Mouse (Mus musculus): ENCODE results near the gene Nfkbid.
A peak's percentile ranks its signal among the peaks of the same experiment; 100 is the strongest.
"Not testable (repeated sequence)": the region's sequence is repeated elsewhere in the genome, so short reads cannot be mapped to it uniquely, and the experiment has no call there.

Gene Nfkbid

DNA sequence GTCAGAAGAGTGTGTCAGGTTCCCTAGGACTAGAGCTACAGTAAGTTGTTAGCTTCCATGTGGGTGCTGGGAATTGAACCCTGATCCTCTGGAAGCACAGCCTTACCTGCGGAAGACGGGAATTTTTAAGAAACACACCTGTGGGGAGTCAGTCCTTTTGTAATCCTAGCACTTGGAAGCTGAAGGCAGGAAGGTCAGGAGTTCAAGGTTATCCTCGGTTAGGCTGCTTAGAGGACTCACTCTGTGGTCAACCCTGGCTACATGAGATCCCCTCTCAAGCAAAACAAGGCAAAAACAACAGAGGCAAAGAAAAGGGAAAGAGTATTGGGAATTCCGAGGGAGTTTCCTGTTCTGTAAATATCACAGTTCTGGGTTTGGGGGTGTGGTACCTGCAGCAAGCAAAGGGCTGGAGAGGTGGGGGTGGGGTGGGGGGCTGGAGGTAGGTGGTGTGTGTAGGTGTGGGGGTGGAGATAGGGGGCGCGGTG is 43.3 kb downstream of the Nfkbid start:
- DNase-seq (ENCODE audit: low spot score) = no peak

DNA sequence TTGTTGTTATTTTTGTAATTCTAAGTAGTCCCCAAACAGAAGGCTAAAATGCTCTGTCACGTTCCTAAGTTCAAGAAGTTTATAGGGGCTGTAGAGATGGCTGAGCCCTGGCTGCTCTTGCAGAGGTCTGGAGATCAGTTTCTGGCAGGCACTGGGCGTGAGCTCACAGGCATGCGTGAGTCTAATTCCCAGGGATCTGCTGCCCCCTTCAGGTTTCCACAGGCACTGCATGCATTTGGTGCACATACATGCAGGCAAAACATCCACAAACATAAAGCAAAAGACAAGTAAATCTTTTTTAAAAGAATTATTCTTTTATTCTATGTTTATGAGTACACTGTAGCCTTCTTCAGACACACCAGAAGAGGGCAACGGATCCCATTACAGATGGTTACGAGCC is 50.9 kb downstream of the Nfkbid start:
- peak; percentile 61 for DNase-seq (ENCODE audit: low spot score)

DNA sequence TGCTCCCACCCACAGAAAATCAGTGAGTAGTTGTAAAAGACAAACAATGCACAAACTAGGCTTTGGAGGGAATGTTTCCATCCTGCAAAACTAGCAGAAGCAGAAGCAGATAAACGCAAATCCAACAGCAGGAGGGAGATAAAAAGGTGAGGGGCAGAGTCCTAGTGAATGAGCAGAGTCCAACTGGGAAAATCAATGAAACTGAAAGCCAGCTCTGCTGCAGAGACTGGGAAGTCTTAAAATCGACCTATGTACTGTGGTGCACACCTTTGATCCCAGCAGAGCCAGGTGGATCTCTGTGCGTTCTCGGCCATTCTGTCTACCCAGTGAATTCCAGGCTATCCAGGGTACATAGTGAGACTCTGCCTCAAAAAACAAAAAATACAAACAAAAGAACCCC is 53.5 kb downstream of the Nfkbid start:
- no peak for DNase-seq (ENCODE audit: low spot score)

DNA sequence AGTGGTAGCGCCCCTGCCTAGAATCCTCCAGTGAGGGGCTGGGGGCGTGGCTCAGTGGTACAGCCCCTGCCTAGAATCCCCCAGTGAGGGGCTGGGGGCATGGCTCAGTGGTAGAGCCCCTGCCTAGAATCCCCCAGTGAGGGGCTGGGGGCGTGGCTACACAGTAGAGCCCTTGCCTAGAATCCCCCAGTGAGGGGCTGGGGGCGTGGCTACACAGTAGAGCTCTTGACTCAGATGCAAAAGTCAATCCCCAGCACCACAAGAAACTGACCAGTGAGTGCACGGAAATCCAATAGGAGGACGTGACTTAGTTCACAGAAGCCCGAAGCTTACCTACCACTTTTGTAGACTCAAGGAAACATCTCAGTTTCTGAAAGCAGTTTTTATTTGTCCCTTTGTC is 54.6 kb downstream of the Nfkbid start:
- not testable (repeated sequence) for DNase-seq (ENCODE audit: low spot score)

DNA sequence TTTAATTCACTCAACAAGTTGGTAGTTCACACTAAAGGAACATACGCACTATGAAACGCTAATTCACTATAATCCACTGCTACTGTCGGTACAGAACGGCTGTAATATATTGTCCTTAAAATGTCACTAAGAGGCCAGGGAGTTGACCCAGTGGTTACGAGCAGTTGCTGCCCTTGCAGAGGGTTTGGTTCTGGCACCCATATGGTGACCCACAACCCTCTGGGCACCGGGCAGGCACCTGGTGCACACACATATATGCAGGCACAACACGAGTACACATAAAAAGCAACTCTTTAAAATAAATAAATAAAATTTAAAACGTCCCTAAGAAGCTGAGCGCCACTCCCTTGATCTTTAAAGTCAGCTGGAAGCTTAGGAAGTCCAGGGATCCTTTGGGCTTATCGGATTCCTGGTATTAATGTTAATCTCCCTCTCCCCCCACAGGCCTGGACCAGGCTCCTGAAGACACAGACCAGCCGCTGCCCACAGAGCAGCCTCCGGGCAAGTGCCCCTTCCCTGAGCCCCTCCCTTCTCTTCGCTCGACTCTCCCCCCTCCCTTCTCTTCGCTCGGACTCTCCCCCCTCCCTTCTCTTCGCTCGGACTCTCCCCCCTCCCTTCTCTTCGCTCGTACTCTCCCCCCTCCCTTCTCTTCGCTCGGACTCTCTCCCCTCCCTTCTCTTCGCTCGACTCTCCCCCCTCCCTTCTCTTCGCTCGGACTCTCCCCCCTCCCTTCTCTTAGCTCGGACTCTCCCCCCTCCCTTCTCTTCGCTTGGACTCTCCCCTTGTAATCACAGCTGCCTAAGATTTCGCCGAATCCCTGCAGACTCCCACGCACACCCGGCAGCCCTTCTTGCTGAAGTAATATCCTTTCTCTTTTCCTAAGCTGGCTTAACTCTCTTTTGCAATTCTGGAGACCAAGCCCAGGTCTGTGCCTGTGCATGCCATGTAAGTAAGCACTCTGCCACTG is 56.2 kb downstream of the Nfkbid start:
- peak; percentile 70 for DNase-seq (ENCODE audit: low spot score)

Measured in retina, embryonic 14.5 days (tissue).